Mouse (Mus musculus): ENCODE measurements around the gene Pan3. TPM values are rescaled to one million over a fixed set of nuclear protein-coding genes. Genes with fewer than 3 reads are reported as not detected.
A peak's percentile ranks its signal among the peaks of the same experiment; 100 is the strongest.

The Pan3 gene
- total and polyA plus RNA-seq, 3 experiments, result 11.2 to 122 (median 75.5) TPM

DNA sequence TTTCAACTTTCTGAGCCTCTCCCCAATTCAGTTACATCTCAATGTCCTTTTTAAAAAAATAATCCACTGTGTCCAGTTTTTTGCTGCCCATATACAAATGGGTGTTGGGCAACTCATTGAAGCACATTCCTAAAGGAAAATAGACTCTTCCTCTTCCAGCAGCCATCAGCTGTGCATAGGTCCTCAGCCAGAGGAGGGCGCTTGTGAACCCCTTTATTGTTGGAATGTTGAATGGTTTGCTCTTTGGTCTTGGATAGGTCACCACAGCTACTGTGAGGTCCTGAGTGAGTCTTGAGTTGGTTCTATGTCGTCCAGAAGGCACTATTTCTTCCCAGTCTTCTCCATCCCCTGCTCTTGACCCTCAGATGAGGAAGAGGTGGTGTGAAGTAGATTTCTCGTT is 54.2 kb downstream of the Pan3 start:
- DNase-seq, result no peak

DNA sequence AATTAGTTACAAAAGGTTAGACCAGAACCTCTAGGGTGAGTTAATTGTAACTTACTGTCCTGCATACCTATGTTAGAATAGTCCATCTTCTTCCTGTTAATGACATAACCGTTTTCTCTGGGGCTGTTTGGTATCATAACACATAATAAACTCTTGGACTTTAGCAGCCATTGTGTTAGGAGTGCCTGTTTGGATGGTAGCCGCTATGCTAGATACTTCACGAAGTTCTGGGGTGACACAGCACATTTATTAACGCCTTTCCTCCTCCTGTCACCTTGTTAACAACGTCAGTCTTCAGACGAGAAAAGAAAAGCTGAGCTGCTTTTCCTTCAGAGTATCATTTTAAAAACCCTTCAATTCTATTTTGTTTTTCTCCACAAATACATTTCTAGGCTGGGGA is 59.3 kb downstream of the Pan3 start:
- no peak for DNase-seq

DNA sequence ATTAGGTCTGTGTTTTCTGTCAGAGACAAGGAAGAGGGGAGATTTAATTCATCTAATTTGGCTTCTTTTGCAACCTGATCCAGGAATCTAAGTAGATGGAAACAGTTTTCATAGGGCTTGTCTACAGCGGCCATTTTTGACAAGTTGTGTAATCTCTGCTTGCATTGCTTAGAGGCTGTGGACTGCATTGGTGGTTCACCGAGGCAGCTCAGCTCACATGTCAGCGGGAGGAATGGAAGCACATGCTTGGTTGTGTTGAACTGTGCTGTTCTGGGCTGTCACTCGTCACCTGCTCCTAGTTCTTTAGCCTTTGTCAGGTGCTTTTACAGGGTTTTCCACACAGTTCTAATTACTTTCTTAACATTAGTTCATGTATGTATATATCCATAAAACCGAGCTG is 60.9 kb downstream of the Pan3 start:
- DNase-seq, result no peak

DNA sequence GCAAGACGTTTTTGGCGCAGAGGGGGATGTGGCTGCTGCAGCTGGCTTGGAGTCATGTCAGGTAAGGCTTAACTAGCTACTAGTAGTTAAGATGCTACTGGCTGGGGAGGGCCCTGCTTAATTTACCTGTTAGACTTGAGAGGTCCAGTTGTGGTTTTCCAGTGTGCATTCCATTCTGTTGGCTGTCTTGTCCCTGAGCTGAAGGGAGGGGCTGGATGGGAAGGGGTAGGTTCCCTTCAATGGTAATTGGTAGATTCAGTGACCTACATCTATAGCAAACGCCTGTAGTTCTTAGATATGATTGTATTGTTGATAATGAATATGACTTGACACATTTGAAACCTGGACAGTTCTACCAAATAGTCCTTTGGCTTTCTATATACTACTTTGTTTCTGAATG is 62.5 kb downstream of the Pan3 start:
- no peak for DNase-seq

DNA sequence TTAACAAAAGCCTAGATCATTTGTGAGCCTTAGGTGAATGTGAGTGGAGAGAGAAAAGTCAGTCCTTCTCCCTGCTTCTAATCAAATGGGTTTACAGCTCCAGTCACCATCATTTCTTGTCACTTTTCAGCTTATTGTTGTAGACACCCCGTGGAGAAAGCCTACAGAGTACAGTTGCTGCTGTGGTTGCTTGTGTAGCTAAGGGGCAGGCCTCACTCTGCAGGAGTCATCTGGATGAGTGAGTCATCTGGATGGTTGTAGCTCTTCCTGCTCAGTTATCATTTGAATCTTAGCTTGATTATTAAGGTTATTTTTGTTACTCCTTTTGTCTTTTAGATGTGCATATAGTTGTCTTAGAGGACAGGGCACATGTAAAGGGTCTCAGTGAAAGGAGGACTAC is 63.2 kb downstream of the Pan3 start:
- peak; percentile 27 for DNase-seq

DNA sequence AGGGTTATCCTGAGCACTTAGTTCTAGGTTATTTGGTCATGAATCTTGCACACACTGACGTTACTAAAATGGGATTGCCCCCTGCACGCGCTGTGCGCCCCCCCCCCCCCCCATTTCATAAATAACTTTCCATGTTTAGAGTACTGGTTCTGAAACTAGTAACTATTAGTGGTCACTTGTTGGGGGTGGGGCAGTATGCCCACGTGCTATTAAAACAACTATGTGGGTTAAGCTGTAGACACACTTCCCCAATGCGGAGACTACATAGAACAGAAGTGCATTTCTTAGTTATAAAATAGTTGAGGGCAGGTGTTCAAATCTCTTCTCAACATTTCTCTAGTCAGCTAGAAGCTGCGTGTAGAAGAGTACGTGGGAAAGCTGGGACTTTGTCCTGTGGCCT is 63.7 kb downstream of the Pan3 start:
- DNase-seq, result no peak

DNA sequence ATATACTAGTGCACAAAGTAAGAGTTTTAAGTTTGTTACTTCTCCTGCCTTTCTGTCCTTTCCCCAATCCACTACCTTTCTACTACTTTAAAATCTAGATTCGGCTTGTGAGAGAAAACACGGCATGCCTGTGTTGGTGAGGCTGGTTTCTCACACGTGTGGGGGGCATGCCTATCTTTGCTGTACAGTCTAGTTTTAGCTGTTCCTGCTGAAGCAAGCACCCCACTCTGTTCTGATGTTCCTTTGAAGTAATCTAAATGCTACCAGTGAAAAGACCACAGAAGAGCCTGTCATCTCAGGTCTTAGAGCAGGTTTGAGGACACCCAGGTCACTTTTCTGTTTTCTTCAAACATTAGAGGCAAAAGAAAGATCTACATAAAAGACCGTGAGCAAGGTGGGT is 64.4 kb downstream of the Pan3 start:
- DNase-seq, result no peak

DNA sequence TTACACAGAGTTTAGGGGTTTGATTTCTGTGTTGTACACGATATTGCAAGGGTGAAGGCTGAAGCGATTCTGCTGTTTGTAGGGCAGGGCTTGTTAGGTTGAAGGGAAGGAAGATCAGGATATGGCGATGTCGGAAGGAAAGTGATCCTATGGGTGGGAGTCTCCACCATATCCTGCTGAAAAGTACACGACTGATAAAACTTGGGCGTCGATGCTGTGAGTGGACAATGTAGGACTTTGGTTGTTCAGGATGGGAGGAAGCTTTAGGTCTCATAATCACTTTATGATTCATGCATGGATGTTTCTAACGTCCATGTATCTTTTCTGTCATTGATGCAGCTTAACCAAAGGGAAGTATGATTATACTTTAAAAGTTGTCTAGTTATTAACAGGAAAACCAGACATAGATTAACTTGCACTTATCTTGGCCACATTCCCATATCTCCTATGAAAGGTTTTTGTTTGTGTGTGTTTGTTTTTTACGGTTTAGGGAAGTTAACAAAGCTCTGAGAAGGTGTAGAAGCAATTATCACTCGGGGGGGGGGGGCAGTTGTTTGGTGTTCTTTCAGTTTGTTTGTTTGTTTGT is 64.9 kb downstream of the Pan3 start:
- DNase-seq, result no peak

DNA sequence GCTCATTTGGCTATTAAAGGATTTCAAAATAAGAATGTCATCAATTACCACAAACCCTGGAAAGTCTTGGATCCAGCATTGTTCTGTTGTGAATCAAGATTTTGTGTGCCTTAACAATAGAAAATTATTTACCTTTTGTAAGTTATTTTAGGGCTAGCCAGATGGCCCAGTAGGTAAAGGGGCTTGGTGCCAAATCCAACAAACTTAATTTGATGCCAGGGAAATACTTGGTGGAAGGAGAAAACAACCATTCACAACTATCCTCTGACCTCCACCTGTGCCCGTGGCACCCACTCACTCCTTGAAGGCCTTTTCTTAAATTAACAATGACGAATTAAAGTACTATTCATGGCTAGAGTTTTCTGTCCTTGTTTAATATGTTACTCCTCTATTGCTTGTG is 66.0 kb downstream of the Pan3 start:
- no peak for DNase-seq

DNA sequence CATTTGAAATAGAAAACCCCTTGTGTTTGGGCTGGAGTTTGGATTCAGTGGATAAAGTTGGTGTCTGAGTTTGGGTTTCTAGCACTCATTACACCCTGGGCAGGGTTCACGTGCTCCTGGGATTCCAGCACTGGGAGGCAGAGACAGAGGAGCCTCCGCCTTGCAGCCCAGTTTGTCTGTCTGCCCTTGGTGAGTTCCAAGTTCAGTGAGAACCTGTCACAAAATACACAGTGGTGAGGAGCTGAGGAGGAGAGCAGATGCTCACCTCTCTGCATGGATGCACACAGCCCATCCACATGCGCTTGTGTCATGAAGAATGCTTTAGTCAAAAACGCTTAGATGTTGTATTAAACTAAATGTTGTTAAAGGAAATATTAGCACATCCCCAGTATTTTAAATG is 67.0 kb downstream of the Pan3 start:
- no peak for DNase-seq

DNA sequence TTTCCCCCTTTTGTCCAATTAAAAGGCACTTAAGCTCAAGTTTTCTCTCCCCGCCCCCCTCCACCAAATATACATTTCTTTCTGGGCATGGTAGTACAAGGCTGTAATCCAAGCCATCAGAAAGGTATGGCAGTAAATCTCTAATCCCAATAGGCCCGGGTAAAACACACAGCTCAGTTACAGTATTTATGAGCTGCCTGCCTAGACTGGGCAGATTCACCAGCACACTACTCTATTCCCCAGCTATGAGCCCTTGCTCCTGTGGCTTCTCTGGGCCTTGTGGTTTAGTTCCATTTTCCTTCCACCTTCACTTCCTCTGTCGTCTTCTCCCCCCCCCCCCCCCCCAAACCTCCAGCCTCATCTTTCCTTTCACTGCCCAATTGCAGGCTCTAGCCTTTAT is 67.8 kb downstream of the Pan3 start:
- DNase-seq, result no peak

DNA sequence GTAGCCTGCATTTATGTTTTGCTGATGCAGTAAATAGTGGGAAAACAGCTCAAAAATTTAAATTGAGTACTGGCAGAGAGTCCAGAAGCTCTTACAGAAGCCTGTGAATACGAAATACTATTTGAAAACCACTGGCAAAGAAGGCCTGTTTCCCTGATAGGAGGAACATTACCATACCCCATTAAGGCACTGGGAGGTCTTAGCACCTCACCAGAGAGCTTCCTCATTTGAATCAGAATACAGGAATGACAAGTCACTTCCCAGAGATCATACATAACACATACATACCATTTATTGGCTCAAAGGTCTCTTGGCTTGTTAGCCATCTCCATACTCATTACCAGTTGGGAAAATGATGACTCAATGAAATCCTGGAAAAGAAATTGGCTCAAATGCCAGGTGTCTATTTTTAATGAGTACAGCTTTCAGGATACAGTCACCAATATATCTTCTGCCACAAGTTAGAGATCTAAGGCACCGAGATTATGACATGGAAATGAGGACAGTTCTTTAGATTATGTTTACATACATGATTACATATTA is 71.6 kb downstream of the Pan3 start:
- no peak for DNase-seq

DNA sequence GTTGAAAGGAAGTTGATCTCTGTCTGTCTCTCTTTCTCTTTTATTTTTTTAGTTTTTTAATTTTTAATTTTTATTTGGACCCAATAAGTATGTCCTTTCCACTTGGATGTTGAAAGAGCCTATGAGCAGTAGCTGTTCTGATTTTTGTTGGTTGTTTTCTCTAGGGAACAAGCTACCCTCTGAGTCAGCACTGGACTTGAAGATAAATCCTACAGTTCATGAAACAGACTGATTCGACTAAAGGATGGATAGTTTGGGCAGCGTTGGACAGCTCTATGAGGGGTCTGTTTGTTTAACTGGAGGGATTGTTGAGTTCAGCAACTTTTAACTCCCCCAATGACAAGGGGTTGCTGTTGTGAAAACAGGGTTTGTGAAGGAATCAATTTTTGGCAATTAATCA is 73.0 kb downstream of the Pan3 start:
- no peak for DNase-seq

DNA sequence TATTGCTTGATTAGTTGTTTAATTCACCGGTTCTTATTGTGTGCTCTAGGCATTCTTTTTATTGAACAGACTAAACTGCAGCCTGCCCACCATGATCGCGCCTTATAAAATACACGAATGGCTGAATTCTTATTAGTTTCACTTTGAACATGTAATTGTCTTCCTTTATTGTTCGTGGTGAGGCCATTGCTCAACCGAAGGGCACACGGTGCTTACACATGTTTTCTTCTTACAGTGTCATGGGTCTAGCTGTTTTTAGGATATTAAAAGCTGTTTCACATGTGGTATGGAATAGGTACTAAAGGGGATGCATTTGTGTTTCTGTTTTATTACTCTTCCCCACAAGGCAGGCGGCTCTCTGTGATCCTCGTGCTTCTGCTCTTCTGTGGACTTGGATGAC is 81.4 kb downstream of the Pan3 start:
- no peak for DNase-seq

DNA sequence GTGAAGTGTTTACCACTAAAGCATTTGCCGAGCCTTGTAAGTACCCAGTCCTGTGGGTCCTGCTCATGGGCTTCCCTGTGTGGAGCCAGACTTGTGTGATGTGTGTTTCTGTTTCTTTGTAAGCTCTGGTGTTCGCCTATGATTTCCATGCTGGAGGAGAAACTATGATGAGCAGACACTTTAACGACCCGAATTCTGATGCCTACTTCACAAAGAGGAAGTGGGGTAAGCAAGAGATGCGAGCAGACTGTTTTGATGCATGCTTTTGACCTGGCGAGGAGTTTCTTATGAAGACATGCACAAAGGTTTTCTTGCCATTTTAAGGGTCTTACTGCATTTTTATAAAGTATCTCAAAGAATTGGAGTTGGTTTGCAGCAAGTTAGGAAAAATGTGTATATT is 97.0 kb downstream of the Pan3 start:
- DNase-seq, result no peak

DNA sequence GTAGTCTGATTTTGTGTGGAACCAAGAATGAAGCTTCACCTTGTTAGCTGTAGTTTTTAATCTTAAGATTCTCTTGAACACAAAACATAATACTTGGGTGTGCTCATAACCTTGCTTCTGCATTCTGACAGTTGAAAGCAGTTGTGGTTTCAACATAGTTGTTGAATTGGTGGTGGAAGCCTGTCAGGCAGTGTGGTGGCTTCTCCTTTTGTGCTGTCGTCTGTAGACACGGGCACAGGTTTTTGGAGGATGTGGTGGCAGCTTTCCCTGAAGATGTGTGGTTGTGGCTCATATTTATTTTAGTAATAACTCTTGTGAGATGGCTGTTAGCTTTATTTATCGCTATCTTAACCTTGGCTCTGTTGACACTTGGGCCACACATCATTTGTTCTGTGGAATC is 97.8 kb downstream of the Pan3 start:
- no peak for DNase-seq

DNA sequence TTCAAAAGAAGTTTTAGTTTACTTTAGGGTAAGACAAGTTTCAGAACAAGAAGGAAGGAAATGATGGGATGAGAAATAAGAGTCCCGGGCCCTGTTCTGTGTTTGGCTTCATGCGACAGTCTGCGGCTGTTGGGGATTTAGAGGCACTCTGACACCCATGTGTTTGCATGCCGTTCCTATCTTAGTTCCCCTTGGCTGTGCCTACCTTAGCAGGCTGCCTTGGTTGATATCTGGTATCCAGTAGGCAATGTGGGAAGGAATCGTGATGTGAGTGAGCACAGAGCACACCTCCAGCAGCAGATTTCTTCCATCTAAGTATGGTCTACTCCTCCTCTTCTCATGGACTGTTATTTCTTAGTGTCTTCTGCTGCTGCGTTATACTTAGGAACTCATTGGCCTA is 102.1 kb downstream of the Pan3 start:
- no peak for DNase-seq

DNA sequence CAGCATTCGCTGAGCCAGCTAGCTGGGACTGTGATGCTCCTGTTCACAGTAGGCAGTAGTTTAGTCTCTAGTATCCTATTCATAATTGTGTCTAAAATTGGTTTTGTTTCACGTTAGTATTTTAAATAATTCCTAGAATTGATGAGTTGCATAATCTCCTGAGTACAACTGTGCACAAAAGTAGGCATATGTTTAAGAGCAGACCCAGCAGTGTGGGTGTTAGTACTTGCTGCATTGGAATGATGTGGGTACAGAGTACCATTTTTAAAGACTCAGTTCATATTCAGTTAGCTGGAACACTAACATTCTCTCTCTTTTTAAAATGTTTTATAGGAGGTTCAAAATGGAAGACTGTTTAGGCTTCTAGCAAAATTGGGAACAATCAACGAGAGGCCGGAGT is 109.4 kb downstream of the Pan3 start:
- DNase-seq, result no peak

DNA sequence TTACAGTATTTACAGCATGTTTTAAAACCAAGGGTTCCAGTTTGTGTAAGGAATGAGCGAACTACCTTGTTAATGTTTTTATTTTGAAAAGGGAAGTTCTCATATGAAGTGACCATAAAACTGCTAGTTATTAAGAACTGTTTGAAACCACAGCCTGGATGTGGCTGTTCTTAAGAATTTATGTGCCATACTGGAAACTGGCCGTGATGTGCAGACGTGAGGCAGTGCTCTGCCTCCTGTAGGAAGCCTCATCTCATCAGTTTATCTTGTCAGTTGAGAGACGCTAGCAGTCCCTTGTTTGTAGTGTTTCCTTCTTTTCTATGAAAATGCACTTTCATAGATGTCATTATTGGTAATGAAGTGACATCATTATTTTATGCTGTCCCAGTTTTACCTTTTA is 109.9 kb downstream of the Pan3 start:
- DNase-seq, result no peak

DNA sequence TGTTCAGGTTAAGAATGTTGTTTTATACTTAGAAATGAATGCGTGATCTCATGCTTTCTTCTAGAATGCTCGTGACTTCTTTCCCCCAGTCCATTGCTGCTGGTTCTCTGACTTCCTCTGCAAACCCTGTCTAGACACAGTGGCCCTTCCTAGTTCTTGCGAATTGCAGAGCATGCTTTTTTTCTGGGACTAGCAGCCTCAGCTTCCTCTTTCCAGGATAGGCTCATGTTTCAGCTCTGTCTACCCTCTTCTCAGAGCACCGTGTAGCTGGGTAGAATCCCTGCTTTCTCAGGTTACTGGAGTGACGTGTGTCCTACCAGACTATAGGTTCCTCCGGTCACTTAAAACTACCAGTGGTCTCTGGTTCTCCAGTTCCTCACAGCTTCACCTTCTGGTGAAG is 112.3 kb downstream of the Pan3 start:
- no peak for DNase-seq

DNA sequence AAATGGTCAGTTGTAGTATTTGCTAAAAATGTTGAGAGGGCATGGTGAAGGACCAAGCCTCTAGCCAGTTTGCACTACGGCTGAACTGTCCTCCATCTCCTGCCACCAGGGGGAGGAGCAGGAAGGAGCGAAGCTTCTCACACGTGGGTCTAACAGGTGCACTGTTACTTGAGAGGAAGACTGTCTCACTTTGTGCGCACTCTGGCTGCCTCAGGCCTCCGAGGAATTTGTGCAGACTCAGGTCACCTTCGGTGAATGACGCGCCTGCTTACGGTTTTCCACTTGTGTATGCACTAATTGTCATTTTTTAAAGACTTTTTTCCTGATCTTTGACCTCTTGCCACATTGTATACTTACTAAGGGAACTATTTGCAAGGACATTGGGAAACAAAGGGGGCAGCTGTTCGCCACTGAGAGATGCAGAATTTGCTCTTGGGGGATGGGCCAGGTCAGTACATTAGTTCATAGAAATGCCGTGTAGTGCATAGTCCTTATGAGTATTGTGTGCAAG is 115.8 kb downstream of the Pan3 start:
- no peak for DNase-seq

DNA sequence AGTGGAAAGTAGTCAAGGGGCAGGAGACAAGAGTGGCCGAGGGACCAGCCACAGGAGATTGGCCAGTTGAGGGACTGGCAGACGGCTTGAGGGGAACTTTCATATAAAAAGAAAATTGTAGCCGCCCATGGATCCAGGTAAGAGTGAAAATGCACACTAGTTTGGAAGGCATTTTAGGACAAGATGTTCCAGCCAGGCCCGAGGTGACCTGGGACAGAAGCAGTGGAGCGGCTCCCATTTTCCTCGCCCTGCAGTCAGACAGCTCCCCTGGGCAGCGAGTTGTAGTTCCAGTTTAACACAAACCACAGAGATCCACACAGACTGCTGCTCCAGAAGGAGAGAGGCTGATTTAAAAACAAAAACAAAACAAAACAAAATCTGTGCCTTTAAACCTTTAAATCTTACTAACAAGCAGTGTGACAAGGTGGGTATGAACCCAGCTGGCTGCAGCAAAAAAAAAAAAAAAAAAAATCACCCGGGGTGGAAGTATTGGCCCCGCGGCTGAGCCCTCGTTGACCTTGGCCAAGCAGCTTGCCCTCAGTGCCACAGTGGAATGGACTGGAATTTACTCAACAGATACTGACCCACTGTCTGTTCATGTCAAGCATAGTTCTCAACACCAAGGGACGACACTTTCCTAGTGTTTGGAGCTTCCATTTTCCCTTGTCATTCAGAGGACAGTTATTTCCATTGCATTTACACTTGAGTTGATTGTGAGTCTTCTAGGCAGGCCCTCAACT is 119.2 kb downstream of the Pan3 start:
- DNase-seq, result no peak

DNA sequence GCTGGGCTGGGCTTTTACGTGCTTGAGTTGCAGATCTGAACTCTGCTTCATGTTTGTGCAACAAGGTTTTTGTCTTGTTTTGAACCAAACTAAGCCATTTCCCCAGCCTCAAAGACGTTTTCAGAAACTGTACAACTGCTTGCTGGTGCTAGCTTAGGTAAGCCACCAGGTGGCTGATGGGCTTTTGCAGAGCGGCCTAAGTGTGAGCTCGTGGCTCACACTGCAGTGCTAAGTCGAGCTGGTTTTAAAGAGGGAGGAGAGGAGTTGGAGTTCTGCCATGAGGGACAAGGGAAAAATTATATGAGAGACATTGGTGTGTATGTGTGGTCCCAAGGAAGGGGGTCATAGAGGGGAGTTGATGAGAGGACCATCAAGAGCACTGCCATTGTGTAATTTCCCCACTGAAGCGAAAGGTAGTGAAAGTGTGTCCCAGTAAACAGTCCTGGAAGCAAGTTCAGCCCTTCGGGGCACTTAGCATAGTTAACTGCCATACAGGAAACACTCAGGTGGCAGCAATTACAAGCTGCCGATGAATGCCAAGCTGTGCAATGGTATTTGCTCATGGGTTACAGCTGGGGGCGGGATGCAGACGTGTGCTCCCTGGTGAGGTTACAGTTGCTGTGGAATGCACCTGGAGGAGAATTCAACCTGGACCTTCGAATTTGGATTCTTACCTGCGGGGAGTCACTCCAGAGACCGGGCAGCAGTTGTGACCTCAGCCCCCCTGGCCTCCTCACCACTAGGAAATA is 122.1 kb downstream of the Pan3 start:
- no peak for DNase-seq

Data from adrenal gland, adult 2 months (tissue).